Mouse (Mus musculus): ENCODE measurements around the gene Slc3a2. TPM values are rescaled to one million over a fixed set of nuclear protein-coding genes. Genes with fewer than 3 reads are reported as not detected.

The Slc3a2 gene
- total and polyA plus RNA-seq, 3 experiments = 269 to 478 (median 284) TPM

GRCm38 (mm10) chr19:8739646-8740045, 16.5 kb upstream of the Slc3a2 start:
- Histone ChIP-seq H3K4me3 (replicated peaks in 1 of 3; ENCODE audit: low read depth in 2 of 3, low read length in 2 of 3, poor library complexity in 1 of 3) (no peak overlapping the region), H3K4me1 (ENCODE audit: control insufficient read depth in 1 of 2, insufficient read depth in 2 of 2) (peaks cover 11 to 47% of the 10 kb centered on the region in 2 experiments), H3K27ac (ENCODE audit: insufficient read depth, low read depth) (no peak overlapping the region), H3K36me3 (replicated peaks in 1 of 2; ENCODE audit: control insufficient read depth in 1 of 2, insufficient read depth in 1 of 2, low read length in 1 of 2) (peaks cover 40 to 61% of the 10 kb centered on the region in 2 experiments), H3K9me3 (replicated peaks; ENCODE audit: low read length) (no peaks in the 10 kb centered on the region), H3K9ac (ENCODE audit: insufficient read depth, low read depth) (no peak overlapping the region), H3K79me2 (replicated peaks; ENCODE audit: control insufficient read depth, extremely low read depth, insufficient read depth, poor library complexity, severe bottlenecking) (peaks cover 41% of the 10 kb centered on the region), H3K27me3 (replicated peaks) (no peaks in the 10 kb centered on the region), H3K4me2 (ENCODE audit: insufficient read depth, low read depth, poor library complexity, severe bottlenecking) (no peak overlapping the region)
- dilution Hi-C loops (cut with MboI; ENCODE audit: extremely low pct_ligation_motif_present, extremely low pct_unique_long_range_greater_than_20kb, low sequenced_read_pairs) = no loop called here
- in situ Hi-C loops (cut with MboI; ENCODE audit: low pct_ligation_motif_present, low pct_unique_long_range_greater_than_20kb, low sequenced_read_pairs) = loop anchor here (25.0 kb wide), 1 partner anchor 373 kb away; no protein-coding TSS in a partner anchor
- DNase-seq (ENCODE audit: extremely low read depth) = no peak
- TF ChIP-seq ELF1 (IDR thresholded peaks at IDR 0.05; ENCODE audit: low read depth, low read length) = no peak
- TF ChIP-seq CHD2 (IDR thresholded peaks at IDR 0.05; ENCODE audit: low read length) = no peak
- TF ChIP-seq HCFC1 (IDR thresholded peaks at IDR 0.05; ENCODE audit: low read depth, low read length) = no peak
- no peak for TF ChIP-seq EP300 (IDR thresholded peaks at IDR 0.05; ENCODE audit: low read length)
- TF ChIP-seq IRF4 (IDR thresholded peaks at IDR 0.05; ENCODE audit: low read depth, low read length) = no peak
- no peak for TF ChIP-seq PAX5 (IDR thresholded peaks at IDR 0.05; ENCODE audit: low read length)
- no peak for TF ChIP-seq NRF1 (IDR thresholded peaks at IDR 0.05; ENCODE audit: low read depth, low read length)
- no peak for TF ChIP-seq TCF12 (IDR thresholded peaks at IDR 0.05; ENCODE audit: low read depth, low read length)
- no peak for TF ChIP-seq MYC (IDR thresholded peaks at IDR 0.05; ENCODE audit: low read depth, low read length)
- no peak for TF ChIP-seq UBTF (IDR thresholded peaks at IDR 0.05; ENCODE audit: low read depth, low read length)
- TF ChIP-seq ZC3H11A (IDR thresholded peaks at IDR 0.05; ENCODE audit: low read depth, low read length) = no peak
- TF ChIP-seq POLR2AphosphoS2 (IDR thresholded peaks at IDR 0.05; ENCODE audit: low read depth, low read length) = no peak
- no peak for TF ChIP-seq USF1 (IDR thresholded peaks at IDR 0.05; ENCODE audit: low read depth, low read length)
- no peak for TF ChIP-seq ZMIZ1 (IDR thresholded peaks at IDR 0.05; ENCODE audit: low read depth, low read length)
- TF ChIP-seq USF2 (conservative IDR thresholded peaks at IDR 0.05; ENCODE audit: low read depth, low read length) = no peak
- TF ChIP-seq POLR2A (IDR thresholded peaks at IDR 0.05; ENCODE audit: low read depth, low read length) = no peak
- TF ChIP-seq SIN3A (IDR thresholded peaks at IDR 0.05; ENCODE audit: low read length) = no peak
- no peak for TF ChIP-seq MEF2A (IDR thresholded peaks at IDR 0.05; ENCODE audit: borderline replicate concordance, low read depth, low read length)
- no peak for TF ChIP-seq SMC3 (IDR thresholded peaks at IDR 0.05; ENCODE audit: low read depth, low read length)
- no peak for TF ChIP-seq GABPA (IDR thresholded peaks at IDR 0.05; ENCODE audit: insufficient replicate concordance, low read depth, low read length)

- peaks cover 40 to 56% of the 10 kb centered on the region in 2 experiments for H3K36me3 ChIP-seq (replicated peaks in 1 of 2; ENCODE audit: control insufficient read depth in 1 of 2, insufficient read depth in 1 of 2, low read length in 1 of 2)
- no peak for TF ChIP-seq NRF1 (IDR thresholded peaks at IDR 0.05; ENCODE audit: low read depth, low read length)
- TF ChIP-seq RAD21 (IDR thresholded peaks at IDR 0.05; ENCODE audit: low read depth, low read length) = no peak
- no peak for TF ChIP-seq MXI1 (IDR thresholded peaks at IDR 0.05; ENCODE audit: low read depth, low read length)
- TF ChIP-seq SIN3A (IDR thresholded peaks at IDR 0.05; ENCODE audit: low read length) = no peak
- no peak for TF ChIP-seq USF1 (IDR thresholded peaks at IDR 0.05; ENCODE audit: low read depth, low read length)
- no peak for TF ChIP-seq MYC (IDR thresholded peaks at IDR 0.05; ENCODE audit: low read depth, low read length)
- no peak for TF ChIP-seq ELF1 (IDR thresholded peaks at IDR 0.05; ENCODE audit: low read depth, low read length)
- no peak for TF ChIP-seq RCOR1 (conservative IDR thresholded peaks at IDR 0.05; ENCODE audit: low read depth, low read length)
- TF ChIP-seq ZNF384 (IDR thresholded peaks at IDR 0.05; ENCODE audit: low read depth, low read length) = no peak
- no peak for TF ChIP-seq IRF4 (IDR thresholded peaks at IDR 0.05; ENCODE audit: low read depth, low read length)
- TF ChIP-seq JUN (IDR thresholded peaks at IDR 0.05; ENCODE audit: insufficient read depth, low read depth, low read length) = no peak
- no peak for TF ChIP-seq NELFE (IDR thresholded peaks at IDR 0.05; ENCODE audit: low read depth, low read length)
- no peak for TF ChIP-seq POLR2AphosphoS2 (IDR thresholded peaks at IDR 0.05; ENCODE audit: low read depth, low read length)
- no peak for TF ChIP-seq CHD1 (IDR thresholded peaks at IDR 0.05; ENCODE audit: low read depth, low read length)
- TF ChIP-seq ZMIZ1 (IDR thresholded peaks at IDR 0.05; ENCODE audit: low read depth, low read length) = no peak
- no peak for TF ChIP-seq SMC3 (IDR thresholded peaks at IDR 0.05; ENCODE audit: low read depth, low read length)
- dilution Hi-C loops (cut with MboI; ENCODE audit: extremely low pct_ligation_motif_present, extremely low pct_unique_long_range_greater_than_20kb, low sequenced_read_pairs) = no loop called here
Observed at GRCm38 (mm10) chr19:8738911-8739310, 15.7 kb upstream of the Slc3a2 start.

More at GRCm38 (mm10) chr19:8738911-8739310, 15.7 kb upstream of the Slc3a2 start:
- DNase-seq (ENCODE audit: extremely low read depth) = no peak
- Histone ChIP-seq H3K79me2 (replicated peaks; ENCODE audit: control insufficient read depth, extremely low read depth, insufficient read depth, poor library complexity, severe bottlenecking) (peaks cover 39% of the 10 kb centered on the region), H3K27me3 (replicated peaks) (no peaks in the 10 kb centered on the region), H3K4me2 (ENCODE audit: insufficient read depth, low read depth, poor library complexity, severe bottlenecking) (no peak overlapping the region), H3K4me1 (ENCODE audit: control insufficient read depth in 1 of 2, insufficient read depth in 2 of 2) (peaks cover 11 to 47% of the 10 kb centered on the region in 2 experiments), H3K4me3 (replicated peaks in 1 of 3; ENCODE audit: low read depth in 2 of 3, low read length in 2 of 3, poor library complexity in 1 of 3) (no peak overlapping the region), H3K9ac (ENCODE audit: insufficient read depth, low read depth) (no peak overlapping the region), H3K9me3 (replicated peaks; ENCODE audit: low read length) (no peaks in the 10 kb centered on the region), H3K27ac (ENCODE audit: insufficient read depth, low read depth) (no peak overlapping the region)
- in situ Hi-C loops (cut with MboI; ENCODE audit: low pct_ligation_motif_present, low pct_unique_long_range_greater_than_20kb, low sequenced_read_pairs) = loop anchor here (25.0 kb wide), 1 partner anchor 373 kb away; no protein-coding TSS in a partner anchor

Measured in CH12.LX (cell line).